Mouse (Mus musculus): ENCODE measurements around the gene Slf2. TPM values are rescaled to one million over a fixed set of nuclear protein-coding genes. Genes with fewer than 3 reads are reported as not detected.

Slf2 gene
- total RNA-seq, 4 experiments from 2014 or later, result 35.1 to 40.0 (median 37.9) TPM

DNA sequence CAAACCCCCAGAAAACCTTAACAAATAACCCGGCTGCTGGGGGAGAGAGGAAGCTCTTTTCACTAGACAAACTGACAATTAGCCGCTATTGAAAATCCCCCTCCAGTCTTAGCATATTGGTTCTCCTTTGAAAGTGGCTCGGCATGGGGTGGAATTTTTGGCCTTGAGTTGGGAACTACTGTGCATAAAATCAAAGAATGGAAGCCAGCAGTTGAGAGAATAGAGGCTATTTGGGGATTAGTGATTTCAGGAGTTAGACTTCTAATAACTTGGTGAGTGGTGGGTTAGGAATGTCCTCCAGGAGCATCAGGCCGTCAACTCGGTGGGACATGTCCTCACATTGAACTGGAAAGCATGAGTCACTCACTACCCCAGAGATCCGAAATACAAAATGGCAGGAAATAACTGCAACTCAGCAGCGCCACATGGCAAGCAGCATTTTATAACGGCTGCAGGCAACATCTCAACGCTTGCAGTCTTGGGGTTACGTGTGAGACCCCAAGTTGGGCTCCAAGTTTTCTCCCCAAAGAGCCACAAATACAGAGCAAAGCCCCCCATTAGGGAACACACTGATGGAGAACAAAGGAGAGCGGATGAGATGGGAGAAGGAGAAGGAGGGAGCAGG is 22.0 kb upstream of the Slf2 start:
- DNase-seq (ENCODE audit: low spot score in 2 of 2), result no peak

DNA sequence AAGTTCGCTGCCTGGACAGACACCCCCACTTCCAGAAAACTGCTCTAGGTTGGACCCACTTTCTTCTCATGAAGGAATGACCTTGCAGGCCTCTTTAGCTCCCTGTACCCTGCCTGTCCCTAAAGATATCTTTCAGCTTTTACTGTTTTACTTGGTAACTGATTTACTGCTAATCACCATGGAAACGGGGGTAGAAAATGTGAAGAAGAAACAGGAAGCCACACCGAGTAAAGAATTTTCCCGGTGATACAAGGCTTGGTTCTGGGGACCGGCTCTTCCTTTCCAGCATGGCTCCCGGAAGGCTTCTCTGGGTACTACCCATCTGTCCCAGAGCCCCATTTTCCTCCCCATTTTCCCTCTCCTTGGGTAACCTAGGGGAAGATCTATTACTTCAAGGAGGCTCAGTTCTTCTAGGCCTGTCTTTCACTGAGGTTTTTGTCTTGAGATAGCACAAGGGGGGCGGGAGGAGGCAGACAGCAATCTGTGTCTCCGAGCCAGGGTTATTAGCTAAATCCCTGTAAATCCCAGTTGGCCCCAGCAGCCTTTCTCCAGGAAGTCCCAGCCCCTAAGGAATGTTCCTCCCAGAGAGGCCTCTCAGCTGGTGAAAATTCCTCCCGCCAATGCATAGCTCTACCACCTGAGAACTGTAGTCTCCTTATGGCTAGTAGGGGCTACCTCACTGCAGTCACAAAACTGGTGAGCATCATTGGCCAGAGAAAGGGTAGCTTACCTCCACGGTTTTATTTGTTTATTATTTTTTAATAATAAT is 16.3 kb upstream of the Slf2 start:
- no peak for DNase-seq (ENCODE audit: low spot score in 2 of 2)

DNA sequence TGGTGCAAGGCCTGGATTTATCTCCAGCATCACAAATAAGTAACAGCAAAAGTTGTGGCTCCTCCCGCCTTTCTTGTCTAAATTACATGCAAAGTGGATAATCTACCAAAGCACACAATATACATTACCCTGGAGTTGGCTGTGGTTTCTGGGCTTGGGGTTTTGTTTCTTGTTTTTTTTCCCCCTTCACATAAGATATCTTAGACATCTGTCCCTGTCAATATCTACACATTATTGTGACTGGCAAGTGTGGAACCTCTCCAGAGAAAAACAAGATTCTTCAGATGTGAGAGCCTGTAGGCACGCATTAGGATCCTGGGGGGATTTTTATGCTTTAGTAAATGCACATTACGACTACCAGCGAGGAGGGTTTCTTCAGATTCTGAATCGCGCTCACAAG is 12.8 kb upstream of the Slf2 start:
- no peak for DNase-seq (ENCODE audit: low spot score in 2 of 2)

DNA sequence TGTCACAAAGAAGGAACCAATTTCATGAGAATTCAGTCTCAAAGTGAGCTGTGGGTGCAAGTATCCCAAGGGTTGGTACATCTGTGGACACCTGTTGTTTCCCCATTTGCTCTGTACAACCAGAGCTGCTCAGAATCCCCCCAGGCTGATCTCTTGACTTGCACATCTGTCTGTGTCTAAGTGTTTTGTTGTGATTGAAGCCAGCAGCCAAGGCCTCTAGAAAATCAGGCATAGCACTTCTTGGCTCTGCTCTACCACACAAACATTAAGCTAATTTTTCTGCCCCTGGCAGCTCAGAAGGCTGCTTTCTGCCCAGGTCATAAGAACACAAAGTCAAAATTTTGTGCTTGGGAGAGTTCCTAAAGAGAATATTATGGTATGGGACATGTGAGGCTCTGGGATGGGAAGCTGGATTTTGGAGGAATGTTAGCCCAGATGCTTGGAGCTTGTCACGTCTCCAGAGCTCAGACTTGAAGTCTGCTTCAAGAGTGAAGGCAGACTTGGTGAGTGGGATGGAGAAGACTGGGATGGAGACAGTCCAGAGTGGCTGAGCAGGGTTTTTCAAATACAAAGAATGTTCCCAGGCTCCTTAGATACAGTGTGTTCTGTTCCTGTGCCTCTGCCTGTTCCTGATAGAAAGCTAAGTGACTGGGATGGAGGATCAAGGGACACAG is 9.3 kb upstream of the Slf2 start:
- no peak for DNase-seq (ENCODE audit: low spot score in 2 of 2)

DNA sequence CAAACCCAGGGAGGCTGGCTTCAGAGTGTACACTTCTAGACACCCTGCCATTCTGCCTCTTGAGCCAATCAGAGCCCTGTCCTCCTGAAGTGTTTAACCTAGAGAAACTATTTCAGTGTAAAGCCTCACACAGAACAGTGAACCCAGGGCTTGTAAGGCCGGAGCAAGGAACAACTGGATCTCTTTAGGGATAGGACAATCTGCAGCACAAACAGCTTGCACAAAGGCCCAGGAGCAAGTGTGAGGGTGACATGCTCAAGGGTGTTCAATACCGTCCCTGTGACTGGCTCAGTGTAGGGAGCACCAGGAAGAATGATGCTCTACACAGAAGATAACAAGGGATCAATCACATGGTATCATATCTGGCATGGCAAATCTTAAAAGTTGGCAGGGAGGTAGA is 8.4 kb upstream of the Slf2 start:
- DNase-seq (ENCODE audit: low spot score in 2 of 2), result no peak

DNA sequence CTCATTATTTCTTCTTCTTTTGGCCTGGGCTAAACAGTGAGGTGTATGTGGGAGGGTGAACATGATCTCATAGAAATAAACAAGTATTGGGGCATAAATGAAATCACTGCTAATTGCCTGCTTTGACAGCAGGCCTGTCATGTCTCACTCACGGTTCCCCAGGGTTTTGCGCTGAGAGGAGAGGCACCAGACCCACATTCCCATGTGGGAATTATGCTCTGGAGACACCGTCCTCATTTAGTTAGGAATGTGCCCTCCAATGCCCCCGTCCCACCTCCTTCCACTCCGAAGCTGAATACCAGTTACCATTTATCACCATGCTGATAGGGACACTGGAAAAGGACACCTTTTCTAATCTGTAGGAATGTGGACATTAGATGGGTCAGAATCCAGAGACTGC is 6.3 kb upstream of the Slf2 start:
- no peak for DNase-seq (ENCODE audit: low spot score in 2 of 2)

DNA sequence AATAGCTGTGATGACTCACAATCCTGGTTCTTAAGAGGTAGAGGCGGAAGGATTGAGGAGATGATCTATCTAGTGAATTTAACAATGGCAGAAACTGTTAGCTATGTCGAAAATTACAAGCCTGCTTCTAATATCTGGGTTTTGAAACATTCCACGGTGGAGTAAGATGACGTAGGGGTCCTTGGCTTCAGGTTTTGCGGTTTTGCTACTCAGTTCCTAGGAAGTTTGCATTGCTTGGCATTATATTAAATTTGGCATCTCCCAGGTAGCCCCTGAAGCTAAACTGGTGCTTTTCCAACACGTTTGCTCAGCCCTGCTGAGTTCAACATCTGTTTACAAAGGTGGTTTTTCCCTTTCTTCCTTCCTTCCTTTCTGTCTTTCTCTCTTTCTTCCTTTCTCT is 4.2 kb upstream of the Slf2 start:
- no peak for DNase-seq (ENCODE audit: low spot score in 2 of 2)

DNA sequence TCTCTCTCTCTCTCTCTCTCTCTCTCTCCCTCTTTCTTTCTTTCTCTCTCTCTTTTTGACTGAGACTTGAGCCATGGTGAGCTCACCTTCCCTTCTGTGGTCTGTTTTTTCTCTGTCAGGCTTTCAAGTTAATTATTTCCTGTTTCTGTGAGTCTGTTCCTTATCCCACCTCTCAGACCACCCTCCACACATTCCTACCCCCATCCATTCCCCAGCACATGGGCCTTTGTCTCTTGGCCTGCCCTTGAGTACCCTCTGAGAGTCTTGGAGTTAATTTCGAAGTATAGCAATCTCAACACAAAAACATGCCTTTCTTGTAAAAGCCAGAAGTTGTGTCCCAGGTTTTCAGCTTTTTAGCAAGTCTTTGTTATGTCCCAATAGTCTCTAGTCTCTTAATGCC is 3.7 kb upstream of the Slf2 start:
- no peak for DNase-seq (ENCODE audit: low spot score in 2 of 2)

DNA sequence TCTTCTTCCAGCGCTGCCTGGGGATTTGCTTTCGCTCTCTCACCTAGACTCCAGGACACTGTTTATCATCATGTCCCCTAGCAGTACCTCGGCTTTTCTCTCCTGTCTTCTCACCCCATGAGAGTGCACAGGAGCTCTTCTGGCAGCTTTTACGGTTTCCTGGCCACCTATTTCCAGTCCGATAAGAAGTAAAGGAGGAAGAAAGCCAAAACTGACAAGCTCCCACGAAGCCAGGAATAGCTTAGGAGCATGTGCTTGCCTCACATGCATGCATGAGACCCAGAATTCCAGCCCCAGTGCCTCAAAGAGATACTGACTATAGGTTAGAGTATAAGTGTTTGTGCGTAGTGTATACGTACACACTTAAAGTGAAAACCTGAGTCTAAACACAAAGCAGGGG is 2.8 kb upstream of the Slf2 start:
- DNase-seq (ENCODE audit: low spot score in 2 of 2), result no peak

DNA sequence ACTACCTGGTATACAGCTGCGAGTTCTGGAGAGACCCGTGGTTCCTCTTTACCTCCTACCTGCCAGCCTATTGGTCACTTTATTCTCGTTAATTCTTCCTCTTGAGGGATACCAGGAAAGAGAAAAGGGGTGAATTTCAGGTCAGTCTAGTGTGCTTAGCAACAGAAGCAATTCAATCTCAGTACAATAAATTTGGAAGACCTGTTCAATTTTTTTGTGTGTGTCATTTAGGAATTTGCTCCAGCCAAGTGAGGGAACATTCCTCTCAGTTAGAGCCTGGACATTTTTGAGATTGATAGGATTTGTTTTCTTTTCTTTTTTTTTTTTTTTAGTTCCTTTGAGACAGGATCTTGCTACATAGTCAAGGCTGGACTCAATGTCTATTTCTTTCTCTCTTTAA is 1.7 kb upstream of the Slf2 start:
- no peak for DNase-seq (ENCODE audit: low spot score in 2 of 2)

DNA sequence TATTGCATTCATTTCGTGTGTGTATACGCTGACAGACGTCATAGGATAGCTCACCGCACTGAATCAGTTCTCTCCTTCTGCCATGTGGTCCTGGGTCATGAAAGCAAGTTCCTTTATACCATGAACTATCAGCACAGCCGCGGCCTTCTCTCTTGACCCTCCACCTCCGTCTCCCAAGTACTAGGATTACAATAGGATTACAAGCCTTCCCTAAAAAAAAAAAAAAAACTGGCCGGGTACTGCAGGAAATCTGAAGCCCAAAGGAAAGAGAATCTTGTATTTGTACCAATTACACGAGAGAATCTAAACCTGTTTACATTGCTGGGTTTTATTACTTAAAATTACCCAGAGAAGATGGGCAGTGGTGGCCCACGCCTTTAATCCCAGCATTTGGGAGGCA is 1.3 kb upstream of the Slf2 start:
- no peak for DNase-seq (ENCODE audit: low spot score in 2 of 2)

DNA sequence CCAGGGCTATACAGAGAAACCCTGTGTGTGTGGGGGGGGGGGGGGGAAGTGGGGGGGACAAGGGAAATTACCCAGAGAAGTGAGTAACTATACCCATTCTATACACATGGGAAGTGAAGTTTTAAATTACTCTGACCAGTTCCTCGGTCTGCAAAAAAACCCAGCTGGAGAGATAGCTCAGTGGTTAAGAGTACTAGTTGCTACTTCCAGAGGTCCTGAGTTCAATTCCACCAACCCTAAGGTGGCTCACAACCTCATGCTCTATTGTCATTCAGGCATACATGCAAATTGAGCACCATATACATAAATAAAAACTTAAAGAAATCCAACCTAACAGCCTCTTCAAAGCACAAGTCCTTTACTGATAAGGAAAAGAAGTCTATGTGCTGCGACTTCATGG is 829 bp upstream of the Slf2 start:
- DNase-seq (ENCODE audit: low spot score in 2 of 2), result no peak

DNA sequence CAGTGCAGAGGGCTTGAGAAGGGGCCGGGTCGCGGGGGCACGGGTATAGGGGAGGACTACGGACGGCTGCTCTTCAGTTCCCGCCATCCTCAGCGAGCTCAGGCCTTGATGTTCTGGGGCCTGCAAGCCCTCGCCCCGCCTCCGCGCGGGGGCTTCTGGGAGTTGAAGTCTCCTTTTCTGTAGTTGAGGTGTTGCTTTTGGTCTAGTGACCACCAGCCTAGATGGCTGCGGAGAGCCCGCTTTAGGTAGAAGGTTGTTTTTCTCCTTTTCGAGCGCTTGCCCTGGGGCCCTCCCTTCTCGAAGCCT is 456 bp downstream of the Slf2 start:
- peak; percentile 82 to 83 for DNase-seq (ENCODE audit: low spot score in 2 of 2)

DNA sequence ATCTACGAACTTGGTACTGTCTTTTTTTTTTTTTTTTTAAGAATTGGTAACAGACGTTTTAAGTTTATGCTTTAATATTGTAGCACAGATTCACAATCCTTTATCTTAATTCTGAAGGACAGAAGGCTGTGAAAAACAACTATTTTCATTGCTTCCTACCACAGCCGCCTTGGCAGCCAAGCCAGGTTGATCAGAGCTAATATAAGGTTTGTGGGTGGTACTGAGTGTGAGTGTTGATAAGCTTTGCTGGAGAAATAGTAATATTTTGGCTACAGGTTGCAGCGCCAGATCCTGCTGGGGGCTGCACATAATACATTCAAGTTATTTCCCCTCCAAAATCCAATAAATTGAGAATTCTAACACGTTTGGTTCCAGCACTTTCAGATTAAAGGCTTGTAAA is 1.1 kb downstream of the Slf2 start:
- DNase-seq (ENCODE audit: low spot score in 2 of 2), result no peak

DNA sequence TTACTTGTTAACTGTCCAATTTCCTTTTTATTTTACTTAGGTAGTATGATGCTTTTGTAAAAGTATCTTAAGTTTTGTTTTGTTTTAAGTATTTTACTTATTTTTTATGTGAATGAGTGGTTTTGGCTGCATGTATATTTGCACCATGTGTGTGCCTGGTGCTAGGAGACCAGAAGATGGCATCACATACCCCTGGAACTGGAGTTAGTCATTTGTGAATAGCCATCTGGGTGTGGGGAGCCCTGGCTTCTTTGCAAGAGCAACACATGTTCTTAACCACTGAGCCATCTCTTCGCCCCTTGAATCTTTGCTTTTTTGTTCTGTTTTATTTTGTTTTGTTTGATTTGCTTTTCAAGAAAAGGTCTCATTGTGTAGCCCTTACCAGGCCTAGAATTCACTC is 2.2 kb downstream of the Slf2 start:
- DNase-seq (ENCODE audit: low spot score in 2 of 2), result no peak

DNA sequence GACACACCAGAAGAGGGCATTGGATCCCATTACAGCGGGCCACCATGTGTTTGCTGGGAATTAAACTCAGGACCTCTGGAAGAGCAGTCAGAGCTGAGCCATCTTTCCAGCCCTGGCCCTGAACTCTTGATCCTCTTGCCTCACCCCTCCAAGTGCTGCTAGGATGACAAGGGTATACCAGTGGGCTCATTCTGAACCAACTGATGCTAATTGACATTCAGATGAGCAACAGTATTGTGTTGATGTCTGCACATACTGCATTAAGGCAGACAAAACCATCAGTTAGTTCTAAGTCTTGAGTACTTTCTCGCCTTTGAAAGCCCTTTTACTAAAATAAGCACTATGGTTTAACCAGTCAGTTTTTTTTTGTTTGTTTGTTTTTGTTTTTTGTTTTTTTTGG is 28.7 kb downstream of the Slf2 start:
- no peak for DNase-seq (ENCODE audit: low spot score in 2 of 2)

DNA sequence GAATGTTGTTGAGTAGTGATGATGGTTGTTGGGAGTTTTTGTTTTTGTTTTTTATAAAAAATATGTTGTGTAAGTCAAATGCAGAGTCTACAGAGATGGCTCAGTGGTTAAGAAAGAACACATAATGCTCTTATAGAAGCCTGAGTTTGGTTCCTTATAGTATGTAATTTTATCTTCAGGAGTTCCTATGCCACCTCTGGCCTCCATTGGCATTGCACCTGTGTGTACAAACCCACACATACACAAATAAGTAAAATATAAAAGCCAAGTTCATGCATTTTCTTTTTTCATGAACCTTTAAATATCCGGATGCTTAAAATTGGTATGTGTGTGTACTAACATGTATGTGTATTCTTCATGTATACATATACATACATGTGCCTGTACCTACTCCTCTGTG is 35.0 kb downstream of the Slf2 start:
- no peak for DNase-seq (ENCODE audit: low spot score in 2 of 2)

DNA sequence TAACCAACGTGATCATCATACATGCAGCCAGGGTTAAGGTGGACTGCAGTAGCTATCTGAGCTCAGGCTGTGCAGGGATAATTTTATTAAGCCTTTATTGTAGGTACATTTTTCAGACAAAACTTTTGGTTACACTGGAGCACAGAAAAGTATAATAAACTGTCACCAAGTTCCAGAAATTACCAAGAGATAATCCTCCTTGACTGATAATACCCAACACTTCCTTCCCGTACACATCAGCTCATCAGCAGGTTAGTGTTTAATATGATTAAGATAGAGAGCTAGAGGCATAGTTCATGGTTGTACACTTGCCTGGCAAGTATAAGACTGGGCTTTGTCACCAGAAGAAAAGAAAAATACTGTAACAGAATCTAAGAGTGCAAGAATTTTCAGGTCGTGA is 37.4 kb downstream of the Slf2 start:
- DNase-seq (ENCODE audit: low spot score in 2 of 2), result no peak

DNA sequence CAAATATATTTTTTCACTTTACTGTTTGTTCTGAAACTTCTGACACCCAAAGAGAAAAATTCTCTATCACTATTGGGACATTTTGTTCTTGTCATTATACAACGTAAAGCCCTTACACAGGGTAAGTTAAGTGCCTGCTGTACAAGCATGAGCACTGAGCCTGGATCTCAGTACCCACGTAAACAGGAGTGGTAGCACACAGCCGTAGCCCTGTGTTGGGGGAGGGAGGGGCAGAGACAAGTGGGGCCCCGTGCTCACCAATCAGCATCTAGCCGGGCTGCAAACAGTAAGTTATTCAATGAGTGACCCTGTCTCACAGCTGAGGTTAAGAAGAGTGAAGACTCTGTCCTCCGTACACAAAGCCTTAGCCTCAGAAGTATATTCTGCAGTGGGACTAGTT is 45.7 kb downstream of the Slf2 start:
- DNase-seq (ENCODE audit: low spot score in 2 of 2), result no peak

DNA sequence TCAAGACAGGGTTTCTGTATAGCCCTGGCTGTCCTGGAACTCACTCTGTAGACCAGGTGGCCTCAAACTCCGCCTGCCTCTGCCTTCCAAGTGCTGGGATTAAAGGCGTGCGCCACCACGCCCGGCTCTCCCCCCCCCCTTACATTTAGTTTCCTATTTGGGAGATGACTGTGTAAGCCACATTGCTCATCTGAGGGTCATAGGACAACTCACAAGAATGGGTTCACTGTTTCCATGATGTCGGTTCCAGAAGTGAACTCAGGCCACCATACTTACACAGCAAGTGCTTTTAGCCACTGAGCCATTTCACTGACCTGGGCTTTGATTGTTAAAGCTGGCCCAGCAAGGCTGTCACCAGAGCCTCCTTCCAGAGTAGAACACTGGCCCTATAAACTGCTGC is 46.2 kb downstream of the Slf2 start:
- no peak for DNase-seq (ENCODE audit: low spot score in 2 of 2)

DNA sequence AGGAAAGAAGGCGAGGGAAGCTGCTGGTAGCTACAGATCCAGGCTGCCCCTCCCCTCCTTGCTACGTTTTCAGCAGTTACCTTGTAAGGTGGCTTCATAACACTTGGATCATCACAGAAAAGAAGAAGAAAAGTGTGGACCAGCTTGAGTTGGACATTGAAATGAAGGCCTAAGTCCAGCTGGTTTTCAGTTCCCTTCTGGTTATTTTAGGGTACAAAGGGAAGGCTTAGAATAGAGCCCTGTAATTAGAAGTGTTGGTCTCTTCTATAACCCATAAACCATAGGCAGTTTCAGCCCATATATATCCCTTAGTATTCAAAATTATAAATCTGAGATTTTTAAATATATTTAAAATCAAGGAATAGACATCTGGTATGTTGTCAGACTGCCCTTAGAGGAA is 49.8 kb downstream of the Slf2 start:
- no peak for DNase-seq (ENCODE audit: low spot score in 2 of 2)

DNA sequence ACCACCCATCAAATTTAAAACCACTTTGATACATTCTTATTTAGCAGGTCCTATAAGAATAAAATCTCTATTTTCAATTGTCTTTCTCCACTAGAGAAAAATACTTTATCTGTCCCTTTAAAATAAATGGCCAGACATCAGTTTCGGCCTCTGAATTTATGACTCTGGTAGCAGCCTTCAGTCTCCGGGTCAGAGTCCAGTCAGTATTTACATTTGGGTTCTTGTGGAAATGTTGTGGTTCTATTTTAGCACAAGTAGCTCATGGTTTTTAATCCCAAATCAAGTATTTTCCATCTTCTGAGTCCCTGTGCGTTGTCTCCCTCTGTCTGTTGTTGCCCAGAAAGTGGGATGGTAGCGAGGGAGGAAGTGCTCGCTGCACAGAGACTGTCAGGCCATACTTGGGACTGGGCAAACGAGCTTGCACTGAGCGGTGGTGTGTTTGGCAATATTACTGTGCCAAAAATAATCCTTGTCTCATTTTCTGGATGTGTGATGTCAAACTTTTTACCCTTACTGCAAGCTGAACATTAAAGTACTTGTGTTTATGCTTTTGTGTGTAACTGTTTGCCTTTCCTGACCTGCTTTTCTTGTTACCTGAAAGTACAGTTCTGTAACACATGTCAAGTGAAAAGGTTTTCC is 51.6 kb downstream of the Slf2 start:
- no peak for DNase-seq (ENCODE audit: low spot score in 2 of 2)

DNA sequence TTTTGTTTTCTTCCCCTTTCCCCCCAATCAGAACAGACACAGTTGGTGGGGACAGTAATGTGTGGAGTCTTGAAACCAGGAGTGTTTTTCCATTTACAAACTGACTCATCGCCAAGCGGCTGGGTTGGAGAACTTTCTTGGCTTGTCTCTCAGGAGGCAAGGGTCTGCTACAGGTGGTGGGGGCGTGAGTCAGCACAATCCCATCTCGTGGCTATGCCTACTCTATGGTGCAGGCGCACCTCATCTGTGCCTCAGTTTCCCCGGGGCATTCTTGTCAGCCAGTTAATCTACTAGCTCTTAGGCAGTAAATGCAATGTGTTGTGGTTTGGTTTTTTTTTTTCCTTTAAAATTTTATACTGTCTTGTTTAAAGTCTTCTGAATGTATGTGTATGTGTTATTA is 52.4 kb downstream of the Slf2 start:
- no peak for DNase-seq (ENCODE audit: low spot score in 2 of 2)

All from left cerebral cortex, adult 8-10 months (tissue).